Mouse (Mus musculus): ENCODE measurements around the gene Nr0b2. TPM values are rescaled to one million over a fixed set of nuclear protein-coding genes. Genes with fewer than 3 reads are reported as not detected.

Gene Nr0b2
- polyA plus RNA-seq, 2 experiments from 2014 or later, result 0.28 TPM; not detected in 1

Other genes starting within 250 kb of the Nr0b2 start
- gene Wdtc1, start 199.9 kb upstream of the Nr0b2 start, polyA plus RNA-seq (2017; shearing (Covaris generic)), result 1 to 10 TPM; 4.2 to 7.8 TPM
- 10 to 100 TPM in 1 of 2 experiments, 1 to 10 TPM in 1; 9.9 to 19.4 TPM for gene Slc9a1, start 183.7 kb upstream of the Nr0b2 start, polyA plus RNA-seq (2017; shearing (Covaris generic))
- not detected for gene Tent5b, start 73.2 kb upstream of the Nr0b2 start, polyA plus RNA-seq (2017; shearing (Covaris generic))
- not detected for gene Trnp1, start 54.8 kb upstream of the Nr0b2 start, polyA plus RNA-seq (2017; shearing (Covaris generic))
- gene Kdf1, start 34.4 kb upstream of the Nr0b2 start, polyA plus RNA-seq (2017; shearing (Covaris generic)), result under 1 TPM in 1 of 2 experiments, not detected in 1; 0.58 TPM
- gene Nudc, start 7.4 kb upstream of the Nr0b2 start, polyA plus RNA-seq (2017; shearing (Covaris generic)), result 10 to 100 TPM; 29.9 to 34.3 TPM
- gene Gpatch3, start 21.4 kb downstream of the Nr0b2 start, polyA plus RNA-seq (2017; shearing (Covaris generic)), result 1 to 10 TPM in 1 of 2 experiments, under 1 TPM in 1; 0.51 to 1.4 TPM
- 1 to 10 TPM; 6.3 to 8.3 TPM for gene Gpn2, start 31.0 kb downstream of the Nr0b2 start, polyA plus RNA-seq (2017; shearing (Covaris generic))
- gene Sfn, start 48.8 kb downstream of the Nr0b2 start, polyA plus RNA-seq (2017; shearing (Covaris generic)), result 10 to 100 TPM; 24.7 to 29.7 TPM
- gene Zdhhc18, start 96.8 kb downstream of the Nr0b2 start, polyA plus RNA-seq (2017; shearing (Covaris generic)), result 10 to 100 TPM; 20.2 to 22.3 TPM
- gene Pigv, start 119.3 kb downstream of the Nr0b2 start, polyA plus RNA-seq (2017; shearing (Covaris generic)), result 10 to 100 TPM; 14.3 to 16.3 TPM
- 10 to 100 TPM; 74.4 to 76.7 TPM for gene Arid1a, start 203.4 kb downstream of the Nr0b2 start, polyA plus RNA-seq (2017; shearing (Covaris generic))